Mouse (Mus musculus): ENCODE results near the gene 2310011J03Rik. TPM values are rescaled to one million over a fixed set of nuclear protein-coding genes. Genes with fewer than 3 reads are reported as not detected.
A peak's percentile ranks its signal among the peaks of the same experiment; 100 is the strongest.

Gene 2310011J03Rik
- polyA plus RNA-seq, 1 experiment from 2014 or later = 64.8 TPM

GRCm38 (mm10) chr10:80344131-80344661 lies 23.9 kb upstream of the 2310011J03Rik start:
- H3K4me3 ChIP-seq (ENCODE audit: low read depth, low read length) = no peak overlapping the region
- DNase-seq (ENCODE audit: low spot score) (no peak), ATAC-seq (no peak)
- H3K27ac ChIP-seq (ENCODE audit: low read length) = peak overlapping the region; percentile 81
- H3K9me3 ChIP-seq (ENCODE audit: low read length) = no peaks in the 10 kb centered on the region
- H3K36me3 ChIP-seq (ENCODE audit: insufficient read depth, low read length) = no peaks in the 10 kb centered on the region
- peaks cover 14% of the 10 kb centered on the region; the same call in 1 of the 2 replicates for H3K4me1 ChIP-seq (ENCODE audit: insufficient read depth, low read depth, low read length)
- no peak overlapping the region for H3K9ac ChIP-seq (replicated peaks; ENCODE audit: low read depth)
- WGBS = 32% methylated on average over 9 of the region's 9 CpGs
- H3K27me3 ChIP-seq (replicated peaks; ENCODE audit: insufficient read depth, low read length) = peaks cover 32% of the 10 kb centered on the region
- peak overlapping the region; percentile 45 for H3K4me2 ChIP-seq (replicated peaks; ENCODE audit: low read depth, low read length)
- no peak for TF ChIP-seq CTCF (IDR thresholded peaks at IDR 0.05)
- TF ChIP-seq EP300 (IDR thresholded peaks at IDR 0.05) = no peak

DNA sequence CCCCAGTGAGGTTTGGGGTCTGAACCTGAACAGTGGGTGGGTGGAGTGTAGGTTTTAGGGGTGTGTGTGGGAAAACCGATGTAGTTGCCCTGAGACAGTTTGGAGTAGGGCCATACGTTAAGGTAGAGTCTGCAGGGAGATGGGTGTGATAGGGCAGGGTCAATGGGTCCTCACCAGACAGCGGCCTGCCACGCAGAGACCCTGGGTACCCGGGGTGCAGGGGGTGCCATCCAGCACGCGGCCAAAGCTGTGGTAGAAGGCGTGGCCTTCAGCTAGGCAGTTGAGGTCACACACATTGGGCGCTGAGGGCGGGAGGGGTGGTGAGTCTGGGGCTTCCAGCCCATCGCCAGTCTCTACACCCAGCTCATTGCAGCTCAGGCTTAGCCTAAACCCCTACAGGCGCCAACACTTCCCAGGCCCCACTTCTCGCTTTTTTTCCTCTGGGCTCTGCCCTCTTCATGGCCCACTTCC lies 23.1 kb upstream of the 2310011J03Rik start:
- 0 out of 2 replicates have a peak overlapping the region, but pooled peaks have one; percentile 81 for H3K27ac ChIP-seq (ENCODE audit: low read length)
- 28% methylated on average over 12 of the region's 13 CpGs for WGBS

DNA sequence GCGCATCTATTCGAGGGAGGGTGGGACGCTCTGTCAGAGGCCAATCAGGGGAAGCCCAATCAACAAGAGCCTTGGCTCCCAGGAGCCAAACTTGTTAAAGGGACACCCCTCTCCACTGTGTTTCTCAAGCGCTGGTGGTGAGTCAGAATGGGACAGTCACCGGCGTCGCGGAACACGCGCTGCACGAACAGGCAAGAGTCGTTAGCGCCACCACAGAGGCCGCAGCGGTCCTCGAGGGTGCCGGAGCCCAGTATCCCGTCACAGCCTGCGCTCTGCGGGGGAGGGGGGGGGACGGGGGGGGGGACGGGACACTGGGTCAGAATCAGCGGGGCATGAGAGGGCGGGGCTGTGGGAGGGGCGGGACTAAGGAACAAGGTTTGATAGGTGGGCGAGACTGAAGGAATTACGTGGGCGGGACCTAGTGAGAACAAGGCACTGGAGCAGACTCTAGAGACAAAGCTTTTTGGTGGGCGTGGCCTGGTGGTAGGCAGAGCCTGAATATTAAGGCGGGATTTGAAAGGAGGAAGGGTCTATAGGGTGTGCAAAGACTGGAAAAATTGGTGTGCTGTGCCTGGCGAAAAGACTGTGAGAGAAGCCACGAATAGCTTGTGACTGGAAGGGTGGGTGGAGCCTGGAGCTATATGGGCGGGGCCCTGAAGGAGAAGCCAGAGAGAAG lies 22.6 kb upstream of the 2310011J03Rik start:
- Histone ChIP-seq H3K9me3 (ENCODE audit: low read length) (no peaks in the 10 kb centered on the region), H3K4me3 (ENCODE audit: low read depth, low read length) (peak overlapping the region; percentile 22), H3K36me3 (ENCODE audit: insufficient read depth, low read length) (no peaks in the 10 kb centered on the region), H3K27ac (ENCODE audit: low read length) (no peak overlapping the region), H3K4me1 (ENCODE audit: insufficient read depth, low read depth, low read length) (peaks cover 10% of the 10 kb centered on the region; the same call in 1 of the 2 replicates), H3K4me2 (replicated peaks; ENCODE audit: low read depth, low read length) (peak overlapping the region; percentile 45), H3K9ac (replicated peaks; ENCODE audit: low read depth) (no peak overlapping the region), H3K27me3 (replicated peaks; ENCODE audit: insufficient read depth, low read length) (peaks cover 25% of the 10 kb centered on the region)
- WGBS = 1% methylated on average over 32 of the region's 33 CpGs
- ATAC-seq (peak; percentile 75), DNase-seq (ENCODE audit: low spot score) (peak; percentile 95)
- TF ChIP-seq CTCF (IDR thresholded peaks at IDR 0.05) = peak; percentile 18
- no peak for TF ChIP-seq EP300 (IDR thresholded peaks at IDR 0.05)

More for the DNA sequence above, 23.1 kb upstream of the 2310011J03Rik start:
- ATAC-seq (no peak), DNase-seq (ENCODE audit: low spot score) (no peak)
- no peaks in the 10 kb centered on the region for H3K9me3 ChIP-seq (ENCODE audit: low read length)
- no peak overlapping the region for H3K9ac ChIP-seq (replicated peaks; ENCODE audit: low read depth)
- peak overlapping the region; percentile 45 for H3K4me2 ChIP-seq (replicated peaks; ENCODE audit: low read depth, low read length)
- peaks cover 25% of the 10 kb centered on the region for H3K27me3 ChIP-seq (replicated peaks; ENCODE audit: insufficient read depth, low read length)
- H3K4me3 ChIP-seq (ENCODE audit: low read depth, low read length) = 0 out of 2 replicates have a peak overlapping the region, but pooled peaks have one; percentile 22
- no peak for TF ChIP-seq EP300 (IDR thresholded peaks at IDR 0.05)
- no peak for TF ChIP-seq CTCF (IDR thresholded peaks at IDR 0.05)
- H3K4me1 ChIP-seq (ENCODE audit: insufficient read depth, low read depth, low read length) = peaks cover 14% of the 10 kb centered on the region; the same call in 1 of the 2 replicates
- H3K36me3 ChIP-seq (ENCODE audit: insufficient read depth, low read length) = no peaks in the 10 kb centered on the region

DNA sequence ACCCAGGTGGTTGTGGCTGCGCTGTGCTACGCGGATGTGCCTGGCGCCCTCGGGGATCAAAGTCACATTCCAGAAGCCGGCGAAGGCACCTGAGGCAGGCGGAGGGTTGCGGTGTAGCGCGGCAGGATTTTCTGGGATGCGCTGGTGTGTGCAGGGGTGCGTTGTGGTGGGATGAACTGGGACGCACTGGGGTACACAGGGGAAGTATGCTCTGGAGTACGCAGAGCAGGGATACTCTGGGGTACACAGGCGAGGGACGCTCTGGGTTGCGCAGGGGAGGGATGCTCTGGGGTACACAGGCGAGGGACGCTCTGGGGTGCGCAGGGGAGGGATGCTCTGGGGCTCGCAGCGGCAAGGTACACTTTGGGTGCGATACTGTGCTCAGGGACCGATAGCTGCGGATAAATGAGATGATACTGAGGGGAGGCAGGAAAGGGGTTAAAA lies 22.0 kb upstream of the 2310011J03Rik start:
- Histone ChIP-seq H3K36me3 (ENCODE audit: insufficient read depth, low read length) (no peaks in the 10 kb centered on the region), H3K4me2 (replicated peaks; ENCODE audit: low read depth, low read length) (peak overlapping the region; percentile 45), H3K9ac (replicated peaks; ENCODE audit: low read depth) (no peak overlapping the region), H3K27me3 (replicated peaks; ENCODE audit: insufficient read depth, low read length) (peaks cover 22% of the 10 kb centered on the region), H3K4me1 (ENCODE audit: insufficient read depth, low read depth, low read length) (peaks cover 7% of the 10 kb centered on the region; the same call in 1 of the 2 replicates), H3K9me3 (ENCODE audit: low read length) (no peaks in the 10 kb centered on the region), H3K27ac (ENCODE audit: low read length) (no peak overlapping the region), H3K4me3 (ENCODE audit: low read depth, low read length) (peak overlapping the region; percentile 22)
- ATAC-seq (0 out of 2 replicates have a peak, but pooled peaks have one; percentile 0), DNase-seq (ENCODE audit: low spot score) (no peak)
- WGBS = 4% methylated on average over 26 of the region's 26 CpGs
- TF ChIP-seq EP300 (IDR thresholded peaks at IDR 0.05) = no peak
- no peak for TF ChIP-seq CTCF (IDR thresholded peaks at IDR 0.05)

- Histone ChIP-seq H3K36me3 (ENCODE audit: insufficient read depth, low read length) (no peaks in the 10 kb centered on the region), H3K9ac (replicated peaks; ENCODE audit: low read depth) (no peak overlapping the region), H3K27me3 (replicated peaks; ENCODE audit: insufficient read depth, low read length) (peaks cover 22% of the 10 kb centered on the region), H3K4me2 (replicated peaks; ENCODE audit: low read depth, low read length) (peak overlapping the region; percentile 45), H3K9me3 (ENCODE audit: low read length) (no peaks in the 10 kb centered on the region), H3K4me3 (ENCODE audit: low read depth, low read length) (peak overlapping the region; percentile 22), H3K4me1 (ENCODE audit: insufficient read depth, low read depth, low read length) (peaks cover 7% of the 10 kb centered on the region; the same call in 1 of the 2 replicates), H3K27ac (ENCODE audit: low read length) (no peak overlapping the region)
- DNase-seq (ENCODE audit: low spot score) (no peak), ATAC-seq (no peak)
- WGBS = 4% methylated on average over 45 of the region's 47 CpGs
- TF ChIP-seq EP300 (IDR thresholded peaks at IDR 0.05) (no peak), CTCF (IDR thresholded peaks at IDR 0.05) (no peak)
Measured at GRCm38 (mm10) chr10:80341491-80342304, 21.4 kb upstream of the 2310011J03Rik start.

- Histone ChIP-seq H3K27ac (ENCODE audit: low read length) (no peak overlapping the region), H3K4me2 (replicated peaks; ENCODE audit: low read depth, low read length) (no peak overlapping the region)
- WGBS = 26% methylated on average over 21 of the region's 21 CpGs
Measured at GRCm38 (mm10) chr10:80341026-80341425, 20.7 kb upstream of the 2310011J03Rik start.

More at GRCm38 (mm10) chr10:80341026-80341425, 20.7 kb upstream of the 2310011J03Rik start:
- TF ChIP-seq EP300 (IDR thresholded peaks at IDR 0.05) = no peak
- TF ChIP-seq CTCF (IDR thresholded peaks at IDR 0.05) = no peak
- no peak for DNase-seq (ENCODE audit: low spot score)
- H3K4me3 ChIP-seq (ENCODE audit: low read depth, low read length) = no peak overlapping the region
- no peak overlapping the region for H3K9ac ChIP-seq (replicated peaks; ENCODE audit: low read depth)
- H3K9me3 ChIP-seq (ENCODE audit: low read length) = no peaks in the 10 kb centered on the region
- no peak for ATAC-seq
- H3K36me3 ChIP-seq (ENCODE audit: insufficient read depth, low read length) = no peaks in the 10 kb centered on the region
- H3K27me3 ChIP-seq (replicated peaks; ENCODE audit: insufficient read depth, low read length) = peaks cover 22% of the 10 kb centered on the region
- H3K4me1 ChIP-seq (ENCODE audit: insufficient read depth, low read depth, low read length) = peaks cover 7% of the 10 kb centered on the region; the same call in 1 of the 2 replicates
